Mouse (Mus musculus) myocyte (in vitro differentiated cells): ENCODE measurements around the gene Gli3.

Experiments used
- CEBPB ChIP-seq: IDR thresholded peaks from 2 replicates; pipeline ENCODE4 v1.6.1; 2011; ENCODE audit warnings: mild to moderate bottlenecking, moderate library complexity; ENCODE audit not compliant: poor library complexity, insufficient read depth, severe bottlenecking
- E2F4 ChIP-seq: IDR thresholded peaks from one replicate; pipeline ENCODE4 v1.6.1; 2011; ENCODE audit warnings: mild to moderate bottlenecking, control low read depth, moderate library complexity; ENCODE audit not compliant: insufficient read depth
- MAX ChIP-seq: IDR thresholded peaks from one replicate; pipeline ENCODE4 v1.6.1; 2011; ENCODE audit warnings: low read depth, mild to moderate bottlenecking, control low read depth
- MYOD1 ChIP-seq, 3 experiments: IDR thresholded peaks; one replicate each; pipeline ENCODE4 v1.6.1; 2011; ENCODE audit warnings: control low read depth in 2 of 3, low read depth in 2 of 3, mild to moderate bottlenecking in 2 of 3, moderate library complexity in 1 of 3; ENCODE audit not compliant: insufficient read length in 2 of 3, control insufficient read depth in 1 of 3
- POLR2A ChIP-seq: IDR thresholded peaks from one replicate; pipeline ENCODE4 v1.6.1; 2011; ENCODE audit warnings: low read depth, mild to moderate bottlenecking, control low read depth, moderate library complexity; ENCODE audit not compliant: insufficient read length
- POLR2AphosphoS2 ChIP-seq: IDR thresholded peaks from one replicate; pipeline ENCODE4 v1.6.1; 2011; ENCODE audit warnings: low read depth, control low read depth; ENCODE audit not compliant: insufficient read length
- REST ChIP-seq: IDR thresholded peaks from one replicate; pipeline ENCODE4 v1.6.1; 2011; ENCODE audit warnings: mild to moderate bottlenecking, control low read depth, moderate library complexity; ENCODE audit not compliant: insufficient read depth, insufficient read length
- TCF12 ChIP-seq: IDR thresholded peaks from one replicate; pipeline ENCODE4 v1.6.1; 2011; ENCODE audit warnings: mild to moderate bottlenecking, control low read depth; ENCODE audit not compliant: poor library complexity, insufficient read depth, severe bottlenecking
- TCF3 ChIP-seq: IDR thresholded peaks from one replicate; pipeline ENCODE4 v1.6.1; 2011; ENCODE audit warnings: low read depth, control low read depth; ENCODE audit not compliant: insufficient read length
- USF1 ChIP-seq: IDR thresholded peaks from one replicate; pipeline ENCODE4 v1.6.1; 2011; ENCODE audit warnings: low read depth, mild to moderate bottlenecking, control low read depth, moderate library complexity

DNA sequence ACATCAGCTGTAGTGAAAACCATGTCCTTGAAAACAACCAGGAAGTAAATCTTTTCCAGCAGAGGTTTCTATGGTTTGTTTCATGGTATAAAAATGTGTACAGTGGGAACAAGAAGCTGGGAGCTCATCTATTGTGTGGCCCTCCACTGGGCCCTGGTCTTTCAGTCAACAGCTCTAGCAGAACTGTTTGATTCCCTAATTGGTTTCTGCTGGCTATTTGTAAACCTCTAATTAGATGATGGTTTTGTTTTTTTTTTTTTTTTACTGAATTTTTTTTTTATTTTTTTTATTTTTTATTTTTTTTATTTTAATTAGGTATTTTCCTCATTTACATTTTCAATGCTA is 229.4 kb downstream of the Gli3 start:
- no peak for TF ChIP-seq USF1
- no peak for TF ChIP-seq POLR2A
- TF ChIP-seq E2F4 = no peak
- no peak for TF ChIP-seq MAX
- no peak for TF ChIP-seq CEBPB
- TF ChIP-seq REST = no peak
- no peak for TF ChIP-seq POLR2AphosphoS2
- TF ChIP-seq TCF12 = no peak
- TF ChIP-seq TCF3 = no peak
- no peak for TF ChIP-seq MYOD1 (IDR thresholded peaks at IDR 0.05; ENCODE audit: control insufficient read depth in 1 of 3, insufficient read length in 2 of 3, low read depth in 2 of 3)
